Mouse (Mus musculus): Measurements from ENCODE around the gene Zfp334. TPM values are rescaled to one million over a fixed set of nuclear protein-coding genes. Genes with fewer than 3 reads are reported as not detected.
A peak's percentile ranks its signal among the peaks of the same experiment; 100 is the strongest.

Zfp334 gene
- polyA plus RNA-seq, 1 experiment from 2014 or later: 20.8 TPM

DNA sequence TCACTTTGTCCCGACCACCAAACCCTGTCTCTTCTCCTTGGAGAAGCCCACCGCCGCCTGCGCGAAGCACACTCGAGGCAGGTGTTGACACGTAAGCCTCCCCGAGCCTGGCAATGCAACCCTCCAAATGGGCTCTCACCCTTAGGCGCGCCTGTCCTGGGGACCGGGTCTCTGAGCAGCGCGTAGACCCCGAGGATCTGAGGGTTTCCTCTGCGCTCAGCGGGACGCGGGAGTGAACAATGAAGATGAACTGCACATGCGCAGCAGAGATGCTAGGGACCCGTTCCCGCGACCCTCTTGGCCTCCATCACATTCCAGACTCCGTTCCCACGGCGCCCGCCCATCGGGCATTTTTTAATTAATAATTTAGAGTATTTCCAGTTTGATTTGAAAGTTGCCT, 19.6 kb downstream of the Zfp334 start, which contains the start of gene Zfp663:
TSS of gene Zfp663 (minus strand) at position 234 of the 400 bp plus-strand sequence.
- peaks cover 47% of the 10 kb centered on the region for H3K27me3 ChIP-seq (replicated peaks; ENCODE audit: low read depth, poor library complexity, severe bottlenecking)
- 1% methylated on average over 27 of the region's 27 CpGs for WGBS
- no peaks in the 10 kb centered on the region for H3K9me3 ChIP-seq
- H3K36me3 ChIP-seq (replicated peaks): no peaks in the 10 kb centered on the region
- peaks cover 36% of the 10 kb centered on the region for H3K4me1 ChIP-seq
- H3K27ac ChIP-seq (replicated peaks): peak within 1 kb of the TSS; percentile 86
- peak; percentile 71 for DNase-seq (ENCODE audit: low spot score)
- H3K4me3 ChIP-seq: peak within 1 kb of the TSS; percentile 63

DNA sequence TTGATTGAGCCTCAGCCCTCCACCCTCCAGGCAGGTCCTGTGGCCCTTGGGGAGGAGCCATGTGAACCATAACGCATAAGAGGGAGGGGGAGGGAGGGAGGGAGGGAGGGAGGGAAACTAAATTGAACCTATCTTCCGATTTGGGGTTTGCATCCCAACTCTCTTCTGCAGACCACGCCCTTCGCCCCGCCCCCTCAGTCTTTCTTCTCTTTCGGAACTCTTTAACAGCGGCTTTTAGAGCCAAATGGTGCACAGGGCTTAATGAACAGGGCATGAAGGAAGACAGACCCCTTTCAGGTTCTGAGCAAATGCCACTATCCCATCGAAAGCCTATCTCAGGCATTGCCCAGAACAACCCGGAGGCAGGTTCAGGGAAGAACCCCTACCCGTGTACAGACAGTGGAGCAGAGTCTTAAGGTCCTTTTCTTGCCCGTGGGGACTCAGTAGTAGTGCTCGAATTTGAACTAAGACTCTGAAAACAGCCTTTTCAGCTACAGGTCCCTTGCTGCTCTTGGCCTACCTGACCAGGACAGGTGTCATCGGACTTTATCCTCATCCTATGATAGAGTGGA, 20.1 kb downstream of the Zfp334 start:
- Histone ChIP-seq H3K4me3 (peak overlapping the region; percentile 63), H3K9me3 (no peaks in the 10 kb centered on the region), H3K36me3 (replicated peaks) (no peaks in the 10 kb centered on the region), H3K27me3 (replicated peaks; ENCODE audit: low read depth, poor library complexity, severe bottlenecking) (peaks cover 53% of the 10 kb centered on the region), H3K4me1 (peaks cover 36% of the 10 kb centered on the region), H3K27ac (replicated peaks) (peak overlapping the region; percentile 86)
- DNase-seq (ENCODE audit: low spot score): peak; percentile 59
- 2% methylated on average over 13 of the region's 13 CpGs for WGBS

DNA sequence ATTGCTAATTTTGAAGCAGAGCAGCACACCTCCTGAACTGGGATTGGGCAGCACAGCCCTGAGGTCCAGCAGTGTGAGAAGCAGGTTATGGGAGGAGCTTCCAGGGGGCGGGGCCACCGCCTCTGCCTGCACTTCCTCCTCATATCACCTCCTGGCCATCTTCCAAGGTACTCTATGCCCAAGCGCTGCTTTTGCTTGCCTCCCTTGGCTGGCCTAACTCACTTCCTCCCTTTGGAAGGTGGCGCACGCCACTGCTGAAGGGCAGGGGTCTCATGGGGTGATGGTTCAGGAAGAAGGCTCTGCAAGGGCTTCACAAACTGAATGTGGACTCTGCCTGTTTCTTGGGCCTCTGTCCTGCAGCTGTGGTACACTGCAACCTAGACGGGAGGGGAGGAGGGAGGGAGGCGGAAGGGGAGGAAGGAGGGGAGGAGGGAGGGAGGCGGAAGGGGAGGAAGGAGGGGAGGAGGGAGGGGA, 21.0 kb downstream of the Zfp334 start:
- H3K27ac ChIP-seq (replicated peaks): 0 out of 2 replicates have a peak overlapping the region, but pooled peaks have one; percentile 86
- 7% methylated on average over 7 of the region's 8 CpGs for WGBS
- H3K4me1 ChIP-seq: peaks cover 36% of the 10 kb centered on the region
- H3K9me3 ChIP-seq: no peaks in the 10 kb centered on the region
- H3K27me3 ChIP-seq (replicated peaks; ENCODE audit: low read depth, poor library complexity, severe bottlenecking): peaks cover 60% of the 10 kb centered on the region
- H3K4me3 ChIP-seq: peak overlapping the region; percentile 63
- no peaks in the 10 kb centered on the region for H3K36me3 ChIP-seq (replicated peaks)
- DNase-seq (ENCODE audit: low spot score): peak; percentile 46

- Histone ChIP-seq H3K4me3 (peak overlapping the region; percentile 21), H3K4me1 (peaks cover 47% of the 10 kb centered on the region), H3K9me3 (no peaks in the 10 kb centered on the region), H3K27ac (replicated peaks) (no peak overlapping the region), H3K36me3 (replicated peaks) (no peaks in the 10 kb centered on the region), H3K27me3 (replicated peaks; ENCODE audit: low read depth, poor library complexity, severe bottlenecking) (peaks cover 65% of the 10 kb centered on the region)
- peak; percentile 83 for DNase-seq (ENCODE audit: low spot score)
- WGBS: 13% methylated on average over 21 of the region's 21 CpGs
Observed at GRCm38 (mm10) chr2:165364334-165365091, 23.5 kb downstream of the Zfp334 start.

GRCm38 (mm10) chr2:165363282-165363681, 24.8 kb downstream of the Zfp334 start:
- no peaks in the 10 kb centered on the region for H3K9me3 ChIP-seq

GRCm38 (mm10) chr2:165360861-165361260, 27.2 kb downstream of the Zfp334 start:
- DNase-seq (ENCODE audit: low spot score): peak; percentile 79
- Histone ChIP-seq H3K9me3 (peaks cover 4% of the 10 kb centered on the region; the same call in 1 of the 2 replicates), H3K36me3 (replicated peaks) (no peaks in the 10 kb centered on the region), H3K27ac (replicated peaks) (no peak overlapping the region), H3K4me1 (peaks cover 22% of the 10 kb centered on the region), H3K4me3 (no peak overlapping the region), H3K27me3 (replicated peaks; ENCODE audit: low read depth, poor library complexity, severe bottlenecking) (peaks cover 33% of the 10 kb centered on the region)
- WGBS: 0% methylated on average over 1 of the region's 1 CpGs

More at GRCm38 (mm10) chr2:165363282-165363681, 24.8 kb downstream of the Zfp334 start:
- peaks cover 52% of the 10 kb centered on the region for H3K27me3 ChIP-seq (replicated peaks; ENCODE audit: low read depth, poor library complexity, severe bottlenecking)
- no peak overlapping the region for H3K27ac ChIP-seq (replicated peaks)
- no peak overlapping the region for H3K4me3 ChIP-seq
- no peaks in the 10 kb centered on the region for H3K36me3 ChIP-seq (replicated peaks)
- peaks cover 40% of the 10 kb centered on the region for H3K4me1 ChIP-seq
- 83% methylated on average over 6 of the region's 6 CpGs for WGBS
- no peak for DNase-seq (ENCODE audit: low spot score)

GRCm38 (mm10) chr2:165351828-165352513, 36.1 kb downstream of the Zfp334 start:
- 0 out of 2 replicates have a peak, but pooled peaks cover 3% of the 10 kb centered on the region for H3K27me3 ChIP-seq (replicated peaks; ENCODE audit: low read depth, poor library complexity, severe bottlenecking)
- 90% methylated on average over 20 of the region's 20 CpGs for WGBS
- H3K4me3 ChIP-seq: no peak overlapping the region
- 0 out of 2 replicates have a peak, but pooled peaks cover 5% of the 10 kb centered on the region for H3K4me1 ChIP-seq
- peaks cover 16% of the 10 kb centered on the region for H3K36me3 ChIP-seq (replicated peaks)
- no peak overlapping the region for H3K27ac ChIP-seq (replicated peaks)
- DNase-seq (ENCODE audit: low spot score): no peak
- peaks cover 43% of the 10 kb centered on the region for H3K9me3 ChIP-seq

GRCm38 (mm10) chr2:165349466-165349865, 38.6 kb downstream of the Zfp334 start:
- WGBS: 25% methylated on average over 8 of the region's 8 CpGs
- H3K9me3 ChIP-seq: peaks cover 35% of the 10 kb centered on the region
- H3K36me3 ChIP-seq (replicated peaks): peaks cover 16% of the 10 kb centered on the region
- 0 out of 2 replicates have a peak, but pooled peaks cover 5% of the 10 kb centered on the region for H3K4me1 ChIP-seq
- 0 out of 2 replicates have a peak, but pooled peaks cover 3% of the 10 kb centered on the region for H3K27me3 ChIP-seq (replicated peaks; ENCODE audit: low read depth, poor library complexity, severe bottlenecking)
- DNase-seq (ENCODE audit: low spot score): peak; percentile 36
- no peak overlapping the region for H3K27ac ChIP-seq (replicated peaks)
- H3K4me3 ChIP-seq: no peak overlapping the region

DNA sequence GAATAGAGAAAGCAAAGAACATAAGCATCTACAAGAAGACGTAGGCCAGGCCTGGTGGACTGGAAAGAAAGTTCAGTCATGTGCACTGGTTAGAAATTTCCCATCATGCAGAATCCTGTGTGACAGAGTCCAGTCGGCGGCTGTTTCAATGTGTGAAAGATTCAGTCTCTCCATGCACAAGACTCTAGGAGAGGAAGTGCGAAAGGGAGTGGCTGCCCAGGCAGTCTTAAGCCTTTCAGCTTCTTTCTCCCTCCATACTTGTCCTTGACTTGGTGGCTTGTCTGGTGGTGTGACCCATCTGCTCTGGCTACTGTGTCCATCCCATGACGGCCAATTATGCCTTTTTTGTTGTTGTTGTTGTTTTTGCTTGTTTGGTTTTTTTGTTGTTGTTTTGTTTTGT, 41.9 kb downstream of the Zfp334 start:
- H3K27ac ChIP-seq (replicated peaks): no peak overlapping the region
- WGBS: 94% methylated on average over 5 of the region's 5 CpGs
- 0 out of 2 replicates have a peak, but pooled peaks cover 4% of the 10 kb centered on the region for H3K27me3 ChIP-seq (replicated peaks; ENCODE audit: low read depth, poor library complexity, severe bottlenecking)
- H3K4me3 ChIP-seq: no peak overlapping the region
- H3K9me3 ChIP-seq: 0 out of 2 replicates have a peak, but pooled peaks cover 5% of the 10 kb centered on the region
- H3K4me1 ChIP-seq: 0 out of 2 replicates have a peak, but pooled peaks cover 5% of the 10 kb centered on the region
- no peaks in the 10 kb centered on the region for H3K36me3 ChIP-seq (replicated peaks)
- DNase-seq (ENCODE audit: low spot score): no peak

DNA sequence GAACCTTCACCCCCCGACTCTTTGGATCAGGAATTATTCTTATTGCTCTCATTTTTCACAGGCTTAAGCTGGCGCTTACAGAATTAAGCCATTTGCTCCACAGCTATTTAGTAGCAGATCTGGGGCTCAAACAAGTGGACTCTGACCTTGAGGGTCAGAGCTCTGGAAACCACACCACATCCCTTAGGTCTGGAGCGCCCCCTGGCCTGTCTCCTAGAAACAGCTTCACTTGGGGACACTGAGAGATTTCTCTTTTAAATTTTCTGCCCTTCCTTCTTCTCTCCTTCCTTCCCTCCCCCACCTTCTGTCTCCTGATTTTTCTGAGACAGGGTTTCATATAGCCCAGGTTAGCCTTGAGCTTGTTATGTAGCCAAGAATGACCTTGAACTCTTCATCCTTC, 50.9 kb downstream of the Zfp334 start:
- WGBS: 32% methylated on average over 3 of the region's 3 CpGs
- peak; percentile 60 for DNase-seq (ENCODE audit: low spot score)
- H3K27me3 ChIP-seq (replicated peaks; ENCODE audit: low read depth, poor library complexity, severe bottlenecking): peaks cover 22% of the 10 kb centered on the region; the same call in 1 of the 2 replicates

GRCm38 (mm10) chr2:165332610-165333210, 55.3 kb downstream of the Zfp334 start:
- H3K4me3 ChIP-seq: no peak overlapping the region
- WGBS: 51% methylated on average over 14 of the region's 14 CpGs

More for the DNA sequence above, 50.9 kb downstream of the Zfp334 start:
- Histone ChIP-seq H3K9me3 (no peaks in the 10 kb centered on the region), H3K36me3 (replicated peaks) (no peaks in the 10 kb centered on the region), H3K4me3 (no peak overlapping the region), H3K27ac (replicated peaks) (no peak overlapping the region), H3K4me1 (peaks cover 20% of the 10 kb centered on the region)

DNA sequence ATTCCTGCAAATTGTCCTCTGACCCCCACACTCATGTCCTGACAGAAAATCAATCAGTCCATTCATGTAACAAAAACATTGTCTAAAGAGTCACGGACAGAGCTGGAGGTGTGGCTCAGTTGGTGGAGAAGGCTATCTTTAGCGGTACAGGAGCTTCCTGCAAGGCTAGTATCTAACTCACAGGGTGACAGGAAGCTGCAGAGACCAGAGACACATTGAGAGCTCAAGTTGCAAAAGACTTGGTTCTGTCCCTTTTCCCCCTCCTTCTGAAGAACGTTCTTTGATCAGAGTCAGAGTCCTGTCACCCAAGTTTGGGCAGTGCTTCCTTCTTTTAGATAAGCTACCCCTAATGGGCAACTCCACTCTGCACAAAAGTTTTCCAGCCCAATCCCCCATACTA, 58.4 kb downstream of the Zfp334 start:
- Histone ChIP-seq H3K4me3 (no peak overlapping the region), H3K4me1 (peaks cover 30% of the 10 kb centered on the region), H3K27me3 (replicated peaks; ENCODE audit: low read depth, poor library complexity, severe bottlenecking) (peaks cover 23% of the 10 kb centered on the region), H3K36me3 (replicated peaks) (no peaks in the 10 kb centered on the region), H3K9me3 (no peaks in the 10 kb centered on the region), H3K27ac (replicated peaks) (no peak overlapping the region)
- DNase-seq (ENCODE audit: low spot score): no peak
- WGBS: 54% methylated on average over 3 of the region's 3 CpGs

More at GRCm38 (mm10) chr2:165332610-165333210, 55.3 kb downstream of the Zfp334 start:
- H3K36me3 ChIP-seq (replicated peaks): no peaks in the 10 kb centered on the region
- DNase-seq (ENCODE audit: low spot score): no peak
- H3K4me1 ChIP-seq: peaks cover 21% of the 10 kb centered on the region
- no peaks in the 10 kb centered on the region for H3K9me3 ChIP-seq
- no peak overlapping the region for H3K27ac ChIP-seq (replicated peaks)
- peaks cover 19% of the 10 kb centered on the region for H3K27me3 ChIP-seq (replicated peaks; ENCODE audit: low read depth, poor library complexity, severe bottlenecking)
